Mouse (Mus musculus) intestine, postnatal 0 days (tissue): ENCODE results near the gene Eif2ak2. TPM values are rescaled to one million over a fixed set of nuclear protein-coding genes. Genes with fewer than 3 reads are reported as not detected.
A peak's percentile ranks its signal among the peaks of the same experiment; 100 is the strongest.

Experiments used
- ATAC-seq: fragments of 200-750 bp; cut with Nextera tagmentation; 2 replicates; pipeline ENCODE4 v1.8.0; 2017; ENCODE audit warnings: mild to moderate bottlenecking, moderate TSS enrichment, moderate library complexity
- H3K27ac ChIP-seq: fragments of 300-500 bp; sonication (generic); 2 replicates; pipeline ENCODE4 v1.5.1; 2014; ENCODE audit warnings: mild to moderate bottlenecking, low read depth, low read length, moderate library complexity
- H3K27me3 ChIP-seq: fragments of 300-500 bp; sonication (generic); replicated peaks from 2 replicates; pipeline ENCODE4 v1.6.1; 2014; ENCODE audit warnings: low read length, mixed read lengths; ENCODE audit not compliant: control insufficient read depth, insufficient read depth
- H3K36me3 ChIP-seq: fragments of 300-500 bp; sonication (generic); 2 replicates; pipeline ENCODE4 v1.6.1; 2014; ENCODE audit warnings: mild to moderate bottlenecking, moderate library complexity; ENCODE audit not compliant: control insufficient read depth, insufficient read depth
- H3K4me1 ChIP-seq: fragments of 300-500 bp; sonication (generic); replicated peaks from 2 replicates; pipeline ENCODE4 v1.6.1; 2014; ENCODE audit warnings: antibody characterized with exemption, low read length, mixed read lengths; ENCODE audit not compliant: control insufficient read depth, insufficient read depth
- H3K4me2 ChIP-seq: fragments of 300-500 bp; sonication (generic); replicated peaks from 2 replicates; pipeline ENCODE4 v1.6.1; 2014; ENCODE audit warnings: low read depth, mild to moderate bottlenecking, moderate library complexity
- H3K4me3 ChIP-seq: fragments of 300-500 bp; sonication (generic); 2 replicates; pipeline ENCODE4 v1.5.1; 2014; ENCODE audit warnings: low read depth, low read length
- H3K9ac ChIP-seq: fragments of 300-500 bp; sonication (generic); 2 replicates; pipeline ENCODE4 v1.6.1; 2014; ENCODE audit warnings: mild to moderate bottlenecking, low read depth, low read length
- H3K9me3 ChIP-seq: fragments of 300-500 bp; sonication (generic); 2 replicates; pipeline ENCODE4 v1.6.1; 2016; ENCODE audit warnings: mixed run types; ENCODE audit not compliant: control insufficient read depth
- CTCF ChIP-seq: sonication (generic); IDR thresholded peaks from 2 replicates; pipeline ENCODE4 v1.5.1; 2016; ENCODE audit warnings: low read depth, mild to moderate bottlenecking, control low read depth, antibody characterized with exemption, moderate library complexity
- WGBS: fragments of 180-500 bp; shearing (Covaris S2); extraction: QIAGEN DNeasy Blood & Tissue Kit; methylation state at CpG from one replicate; pipeline ENCODE4 v1.1.7; 2014; 5-methylcytosine and 5-hydroxymethylcytosine counted together
- polyA plus RNA-seq: library from polyadenylated mRNA; unstranded; fragments of >200 nt; fragmentation: Nextera tagmentation; extraction: Ambion mirVana; gene quantifications from 2 replicates; pipeline ENCODE4 v1.2.1, GENCODE M21; 2015

The Eif2ak2 gene
- 23.4 and 25.1 TPM in 2 replicates for polyA plus RNA-seq

DNA sequence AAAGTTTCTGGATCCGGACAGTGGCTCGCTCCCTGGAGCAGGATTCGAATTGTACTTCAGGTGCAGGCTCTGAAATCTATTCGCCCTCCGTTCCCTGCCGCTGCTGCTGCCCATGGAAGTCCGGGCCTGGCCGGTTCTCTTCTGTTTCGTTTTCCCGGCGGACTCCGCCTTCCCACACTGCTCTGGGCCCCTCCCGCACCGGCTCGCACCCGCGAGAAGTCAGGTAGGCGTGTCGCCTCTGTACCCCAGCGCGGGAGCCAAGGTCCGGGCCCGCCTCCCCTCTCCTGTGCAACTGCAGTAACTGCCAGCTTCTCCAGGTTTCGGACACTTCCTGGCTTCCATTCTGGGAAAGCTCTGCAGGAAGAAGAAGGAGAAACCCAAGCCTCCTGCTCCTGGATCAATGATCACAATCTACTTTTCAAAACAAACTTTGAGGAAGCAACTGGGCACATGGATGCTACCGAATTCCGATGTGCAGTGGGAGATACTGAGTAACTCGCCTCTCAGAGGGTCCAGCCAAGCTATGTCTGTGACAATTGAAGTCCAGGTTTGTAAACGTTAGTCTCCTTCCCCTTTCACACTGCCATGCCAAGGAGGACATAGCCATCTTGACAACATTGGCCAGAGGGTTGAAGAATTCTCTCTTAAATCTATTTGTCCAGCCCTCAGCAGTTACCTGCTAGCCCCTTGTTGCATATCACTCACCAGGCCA lies at the start of gene Eif2ak2:
Eif2ak2 (minus strand) TSS at position 173 of the 712 bp plus-strand sequence.
- 0 out of 2 replicates have a peak, but pooled peaks have one; percentile 15 for TF ChIP-seq CTCF
- H3K4me2 ChIP-seq = peak within 1 kb of the TSS; percentile 60
- H3K27me3 ChIP-seq = no peaks in the 10 kb centered on the region
- peaks cover 4% of the 10 kb centered on the region; the same call in 1 of the 2 replicates for H3K4me1 ChIP-seq
- peak within 1 kb of the TSS; percentile 81 for H3K4me3 ChIP-seq
- WGBS = 1% methylated on average over 28 of the region's 28 CpGs
- H3K27ac ChIP-seq = peak within 1 kb of the TSS; percentile 92
- no peaks in the 10 kb centered on the region for H3K9me3 ChIP-seq
- peak; percentile 99 for ATAC-seq
- peaks cover 20% of the 10 kb centered on the region for H3K36me3 ChIP-seq
- peak within 1 kb of the TSS; percentile 83 for H3K9ac ChIP-seq

DNA sequence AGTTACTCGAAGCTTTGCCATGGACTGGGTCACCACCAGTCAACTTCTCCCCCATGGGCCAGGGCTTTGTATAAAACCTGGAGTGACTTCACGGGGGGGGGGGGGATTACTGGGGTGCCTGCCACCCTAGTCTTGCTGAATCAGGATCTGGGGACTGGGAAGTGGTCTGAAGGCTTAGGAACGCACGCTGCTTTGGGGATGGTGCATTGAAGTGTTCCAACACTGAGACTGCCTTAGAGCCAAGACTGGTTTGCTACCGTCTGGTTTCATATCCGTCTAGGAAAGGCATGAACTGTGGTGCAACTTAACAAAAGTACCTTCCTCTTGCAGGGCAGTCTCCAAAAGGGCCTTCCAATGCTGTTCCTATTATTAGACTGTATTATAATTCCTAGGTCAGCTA lies 35.3 kb upstream of the Eif2ak2 start:
- H3K9ac ChIP-seq = no peak overlapping the region
- ATAC-seq = no peak
- H3K4me1 ChIP-seq = peaks cover 3% of the 10 kb centered on the region; the same call in 1 of the 2 replicates
- no peak overlapping the region for H3K4me3 ChIP-seq
- no peaks in the 10 kb centered on the region for H3K27me3 ChIP-seq
- H3K4me2 ChIP-seq = peak overlapping the region; percentile 91
- no peak for TF ChIP-seq CTCF
- peaks cover 24% of the 10 kb centered on the region for H3K36me3 ChIP-seq
- H3K9me3 ChIP-seq = no peaks in the 10 kb centered on the region
- WGBS = 46% methylated on average over 6 of the region's 6 CpGs
- H3K27ac ChIP-seq = no peak overlapping the region

DNA sequence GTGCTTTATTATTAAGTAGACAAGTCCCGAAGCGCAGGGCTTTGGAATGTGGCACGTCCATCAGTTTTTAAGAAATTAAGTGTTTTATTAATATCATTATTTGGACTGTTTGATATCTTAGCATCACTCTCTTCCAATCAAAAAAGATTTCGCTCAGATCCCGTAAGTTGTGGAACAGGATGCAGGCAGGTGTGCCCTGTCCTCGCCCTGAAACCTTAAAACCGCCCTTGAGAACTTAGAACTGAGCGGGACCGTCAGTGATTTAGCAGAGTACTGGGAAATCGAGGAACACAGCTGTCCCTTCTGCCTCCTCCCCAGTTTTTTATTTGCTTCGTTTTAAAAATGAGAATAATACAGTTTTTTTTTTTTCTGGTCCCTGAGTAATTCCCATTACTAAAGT lies 34.5 kb upstream of the Eif2ak2 start:
- peak overlapping the region; percentile 67 for H3K9ac ChIP-seq
- peak overlapping the region; percentile 76 for H3K4me3 ChIP-seq
- peaks cover 3% of the 10 kb centered on the region; the same call in 1 of the 2 replicates for H3K4me1 ChIP-seq
- peak overlapping the region; percentile 84; the same call in 1 of the 2 replicates for H3K27ac ChIP-seq
- peak overlapping the region; percentile 91 for H3K4me2 ChIP-seq
- H3K36me3 ChIP-seq = peaks cover 16% of the 10 kb centered on the region
- peak; percentile 39 for ATAC-seq
- under 1% methylated on average over 11 of the region's 11 CpGs for WGBS
- no peak for TF ChIP-seq CTCF
- H3K27me3 ChIP-seq = no peaks in the 10 kb centered on the region
- no peaks in the 10 kb centered on the region for H3K9me3 ChIP-seq

DNA sequence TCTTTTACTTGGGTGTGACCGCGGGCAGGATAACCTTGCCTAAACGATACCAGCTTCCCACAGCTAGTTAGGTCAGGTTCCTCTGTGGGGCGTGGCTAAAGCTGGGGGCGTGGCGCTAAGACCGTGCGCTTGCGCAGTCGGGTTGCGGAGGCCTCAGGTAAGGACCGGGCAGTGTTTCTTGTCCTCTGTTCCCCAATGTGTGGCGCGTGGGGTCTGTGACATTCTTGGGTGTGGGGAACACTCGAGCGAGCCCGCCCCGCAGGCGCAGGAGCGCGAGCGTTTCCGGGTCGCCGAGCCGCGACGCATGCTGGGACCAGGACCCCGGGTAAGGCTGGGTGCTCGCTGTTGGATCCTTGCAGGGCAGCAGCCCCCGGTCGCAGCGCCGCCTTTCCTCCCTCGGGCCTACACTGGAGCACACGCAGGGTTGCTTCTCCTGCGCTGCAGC lies 34.0 kb upstream of the Eif2ak2 start, which contains the start of gene Cebpzos:
Cebpzos (plus strand) TSS at position 132 of the 445 bp plus-strand sequence.
- Histone ChIP-seq H3K4me3 (peak within 1 kb of the TSS; percentile 76), H3K36me3 (peaks cover 11% of the 10 kb centered on the region), H3K27me3 (no peaks in the 10 kb centered on the region), H3K9ac (peak within 1 kb of the TSS; percentile 67), H3K4me2 (peak within 1 kb of the TSS; percentile 91), H3K4me1 (peaks cover 3% of the 10 kb centered on the region; the same call in 1 of the 2 replicates), H3K27ac (peak within 1 kb of the TSS; percentile 84), H3K9me3 (no peaks in the 10 kb centered on the region)
- ATAC-seq = peak; percentile 94
- TF ChIP-seq CTCF = peak; percentile 31; the same call in 1 of the 2 replicates
- under 1% methylated on average over 37 of the region's 37 CpGs for WGBS

DNA sequence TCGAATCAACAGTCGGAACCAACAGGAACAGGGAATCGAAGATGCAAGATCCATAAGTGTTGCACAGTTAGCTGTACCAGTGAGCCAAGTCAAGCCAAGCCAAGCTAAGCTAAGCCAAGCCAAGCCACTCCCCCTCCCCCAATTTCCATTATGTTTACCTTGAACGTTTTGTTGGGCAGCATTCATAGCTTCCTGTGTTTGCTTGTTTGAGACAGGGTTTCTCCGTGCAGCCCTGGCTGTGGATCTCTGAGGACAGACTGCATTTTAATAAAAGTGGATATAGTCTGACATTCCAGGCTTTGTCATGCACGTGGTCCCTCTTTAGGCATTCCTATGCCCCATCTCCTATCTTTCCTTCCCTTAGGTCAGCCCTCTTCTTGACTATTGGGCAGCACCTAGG lies 33.4 kb upstream of the Eif2ak2 start:
- Histone ChIP-seq H3K4me1 (peaks cover 3% of the 10 kb centered on the region; the same call in 1 of the 2 replicates), H3K27ac (no peak overlapping the region), H3K27me3 (no peaks in the 10 kb centered on the region), H3K4me3 (peak overlapping the region; percentile 76), H3K9me3 (no peaks in the 10 kb centered on the region), H3K4me2 (peak overlapping the region; percentile 91), H3K36me3 (peaks cover 6% of the 10 kb centered on the region; the same call in 1 of the 2 replicates), H3K9ac (peak overlapping the region; percentile 67; the same call in 1 of the 2 replicates)
- no peak for TF ChIP-seq CTCF
- ATAC-seq = no peak
- WGBS = 53% methylated on average over 6 of the region's 6 CpGs

DNA sequence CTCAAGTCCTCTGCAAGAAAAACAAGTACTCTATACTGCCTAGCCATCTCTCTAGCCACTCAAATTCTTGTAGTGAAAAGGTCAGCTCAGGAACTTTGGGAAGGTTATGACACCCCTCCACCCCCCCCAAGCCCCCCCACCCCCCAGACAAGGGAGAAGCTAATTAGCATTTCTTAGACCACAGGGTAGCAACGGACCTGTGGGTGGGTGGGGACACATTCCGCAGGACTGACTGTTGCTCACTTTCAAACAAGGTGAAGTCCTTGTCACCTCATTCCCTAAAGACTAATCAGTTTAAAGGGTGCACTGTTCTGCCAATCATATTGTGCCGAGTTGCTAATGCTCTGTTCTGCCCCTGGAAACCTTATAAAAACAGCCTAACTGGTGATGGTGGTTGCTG lies 31.5 kb upstream of the Eif2ak2 start:
- peaks cover 3% of the 10 kb centered on the region; the same call in 1 of the 2 replicates for H3K4me1 ChIP-seq
- no peak overlapping the region for H3K4me3 ChIP-seq
- no peaks in the 10 kb centered on the region for H3K9me3 ChIP-seq
- 73% methylated on average over 3 of the region's 3 CpGs for WGBS
- no peak for ATAC-seq
- no peak overlapping the region for H3K27ac ChIP-seq
- H3K27me3 ChIP-seq = no peaks in the 10 kb centered on the region
- no peak for TF ChIP-seq CTCF
- no peak overlapping the region for H3K4me2 ChIP-seq
- H3K9ac ChIP-seq = no peak overlapping the region
- no peaks in the 10 kb centered on the region for H3K36me3 ChIP-seq
